Mouse (Mus musculus): Measurements from ENCODE around the gene Gstp1.

DNA sequence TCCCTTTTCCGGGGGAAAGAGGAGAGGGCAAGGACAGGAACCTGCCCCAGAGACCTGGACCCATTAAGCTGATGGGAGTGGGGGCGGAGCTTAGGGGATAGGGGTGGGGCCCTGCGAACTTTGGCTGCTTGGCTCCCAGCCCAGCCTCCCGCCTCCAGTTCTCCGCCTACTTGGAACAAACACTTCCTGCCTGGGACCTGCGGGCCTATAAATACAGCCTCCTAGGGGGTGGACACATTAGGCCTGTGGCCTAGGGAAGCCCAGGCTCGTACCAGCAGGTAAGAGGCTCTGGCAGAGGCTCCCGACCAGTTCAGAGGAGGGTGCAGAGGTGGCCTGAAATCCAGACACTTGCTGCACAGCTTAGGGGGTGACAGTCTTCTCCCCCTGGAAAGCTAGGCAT lies 51.5 kb downstream of the Gstp1 start, which contains the start of gene Acy3:
- no peak for TF ChIP-seq CTCF (IDR thresholded peaks at IDR 0.05; ENCODE audit: control insufficient read depth, insufficient read depth, low read length)
- TF ChIP-seq POLR2A (IDR thresholded peaks at IDR 0.05; ENCODE audit: borderline replicate concordance, control insufficient read depth, low read depth, low read length): 0 out of 2 replicates have a peak, but pooled peaks have one; percentile 26

Measured in bone marrow, adult 2 months (tissue).